Mouse (Mus musculus) heart, postnatal 10 days (tissue): ENCODE measurements at regions not wholly inside any gene's neighbourhood (a gene's known extent, or its start where the extent isn't known, plus 50 kb on each side); places are given as distances from the start of the nearest gene placed in this dataset.
A peak's percentile ranks its signal among the peaks of the same experiment; 100 is the strongest.

Experiments
- DNase-seq, 2 experiments: peaks; one replicate each; pipeline ENCODE4 v3.0.0; 2021
- intact Hi-C: fragments of 180-260 bp; cut with DNase I; formaldehyde crosslinking; loops from one replicate; pipeline ENCODE4 v1.15.1; 2025

DNA sequence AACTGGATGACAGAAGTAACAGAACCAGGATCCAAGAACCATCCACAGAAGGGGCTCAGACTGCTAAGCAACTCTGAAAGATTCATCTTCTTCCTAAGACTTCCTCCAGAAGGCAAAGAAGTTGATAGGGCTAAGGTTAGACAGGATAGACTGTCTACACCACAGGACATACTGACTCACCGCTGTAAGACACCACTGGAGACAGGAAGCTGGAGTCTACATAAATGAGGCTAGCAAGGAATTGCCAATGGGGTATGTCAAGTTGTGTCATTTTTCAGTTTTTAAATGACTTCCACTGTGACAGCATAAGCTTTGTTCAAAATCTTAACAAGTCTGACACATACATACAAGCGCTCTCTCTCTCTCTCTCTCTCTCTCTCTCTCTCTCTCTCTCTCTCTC, 645.4 kb upstream of the Gm10131 start:
- no peak for DNase-seq
- intact Hi-C loops, result no loop called here

DNA sequence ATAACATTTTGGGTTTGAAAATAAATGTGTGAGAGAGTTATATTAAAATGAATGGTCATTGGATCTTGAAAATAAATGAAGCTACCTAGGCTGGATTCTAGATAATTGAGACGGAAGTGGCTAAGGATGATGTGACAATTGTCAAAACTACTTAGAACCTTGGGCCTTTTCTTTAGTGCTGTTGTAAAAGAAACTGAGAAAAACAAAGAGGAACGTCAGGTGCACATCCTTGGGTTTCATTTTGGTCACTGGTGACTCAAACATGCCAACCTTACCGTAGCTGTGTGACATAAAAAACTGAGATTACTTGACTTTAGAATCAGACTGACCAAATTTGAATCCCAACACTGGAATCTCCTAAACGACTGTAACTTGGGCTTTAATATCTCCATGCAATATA, 644.6 kb upstream of the Gm10131 start:
- intact Hi-C loops, result no loop called here
- DNase-seq, result no peak

DNA sequence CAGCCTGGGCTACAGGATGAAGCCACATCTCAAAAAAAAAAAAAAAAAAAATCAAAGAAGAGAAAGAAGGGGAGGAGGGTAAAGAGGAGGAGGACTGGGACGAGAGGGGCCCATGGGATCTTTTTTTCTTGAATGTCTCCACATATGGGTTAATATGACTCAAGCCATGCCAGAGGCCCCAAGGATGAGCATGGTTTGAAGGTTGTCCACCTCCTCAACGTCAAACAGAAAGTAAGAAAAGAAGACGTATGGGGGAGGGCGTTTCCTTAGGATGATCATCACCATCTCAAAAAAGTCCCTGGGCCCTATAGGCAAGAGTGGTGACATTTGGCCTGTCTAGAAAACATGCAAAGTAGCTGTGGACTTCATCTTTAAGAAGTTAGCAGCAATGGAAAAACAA, 643.9 kb upstream of the Gm10131 start:
- intact Hi-C loops, result no loop called here
- DNase-seq, result no peak

DNA sequence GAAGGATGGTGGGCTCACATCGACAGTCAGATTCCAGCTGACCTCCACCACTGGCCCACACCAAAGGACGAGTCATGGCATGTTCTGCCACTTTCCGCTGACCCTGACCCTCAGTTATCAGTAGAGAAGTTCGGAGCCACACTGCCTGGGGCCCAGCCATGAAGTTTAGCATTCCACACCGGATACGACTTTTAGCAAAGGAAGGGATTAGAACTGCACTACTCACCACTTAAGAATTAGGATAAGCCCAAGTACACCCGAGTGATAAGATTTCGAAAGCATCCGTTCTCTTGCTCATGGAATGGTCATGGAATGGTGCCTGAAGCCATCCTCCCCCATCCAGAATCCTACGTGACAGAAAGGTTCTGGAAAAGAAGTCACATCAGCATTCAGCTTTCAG, 641.5 kb upstream of the Gm10131 start:
- peak; percentile 27 to 29 for DNase-seq
- intact Hi-C loops, result no loop called here

- intact Hi-C loops, result no loop called here
- no peak for DNase-seq
Measured at GRCm38 (mm10) chr8:34748521-34748920, 637.0 kb upstream of the Gm10131 start.

- intact Hi-C loops, result no loop called here
- DNase-seq, result no peak
Measured at GRCm38 (mm10) chr8:34745706-34746105, 634.2 kb upstream of the Gm10131 start.

DNA sequence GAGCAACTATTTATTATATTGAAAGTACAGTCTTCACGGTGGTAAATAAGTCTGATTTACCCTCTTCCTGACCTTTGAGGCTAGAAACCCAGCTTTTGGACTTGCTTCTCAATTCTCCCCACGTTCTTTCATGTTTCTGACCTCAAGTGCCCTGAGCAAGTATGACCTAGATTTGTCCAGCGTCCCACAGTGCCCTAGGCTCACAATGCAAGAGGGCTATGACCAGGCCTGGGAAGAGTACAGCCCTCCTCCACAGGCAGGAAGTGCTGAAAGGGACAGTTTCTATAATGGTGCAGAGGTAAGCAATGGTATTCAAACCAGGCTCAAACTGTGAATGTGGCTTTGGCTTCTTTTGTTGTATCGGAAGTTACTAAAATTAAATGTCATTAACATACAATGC, 633.1 kb upstream of the Gm10131 start:
- no peak for DNase-seq
- intact Hi-C loops, result no loop called here

GRCm38 (mm10) chr8:34744179-34744578, 632.6 kb upstream of the Gm10131 start:
- intact Hi-C loops, result no loop called here
- DNase-seq, result no peak

GRCm38 (mm10) chr8:34743137-34743536, 631.6 kb upstream of the Gm10131 start:
- DNase-seq, result no peak
- intact Hi-C loops, result no loop called here

GRCm38 (mm10) chr8:34740836-34741235, 629.3 kb upstream of the Gm10131 start:
- no peak for DNase-seq
- intact Hi-C loops, result no loop called here

DNA sequence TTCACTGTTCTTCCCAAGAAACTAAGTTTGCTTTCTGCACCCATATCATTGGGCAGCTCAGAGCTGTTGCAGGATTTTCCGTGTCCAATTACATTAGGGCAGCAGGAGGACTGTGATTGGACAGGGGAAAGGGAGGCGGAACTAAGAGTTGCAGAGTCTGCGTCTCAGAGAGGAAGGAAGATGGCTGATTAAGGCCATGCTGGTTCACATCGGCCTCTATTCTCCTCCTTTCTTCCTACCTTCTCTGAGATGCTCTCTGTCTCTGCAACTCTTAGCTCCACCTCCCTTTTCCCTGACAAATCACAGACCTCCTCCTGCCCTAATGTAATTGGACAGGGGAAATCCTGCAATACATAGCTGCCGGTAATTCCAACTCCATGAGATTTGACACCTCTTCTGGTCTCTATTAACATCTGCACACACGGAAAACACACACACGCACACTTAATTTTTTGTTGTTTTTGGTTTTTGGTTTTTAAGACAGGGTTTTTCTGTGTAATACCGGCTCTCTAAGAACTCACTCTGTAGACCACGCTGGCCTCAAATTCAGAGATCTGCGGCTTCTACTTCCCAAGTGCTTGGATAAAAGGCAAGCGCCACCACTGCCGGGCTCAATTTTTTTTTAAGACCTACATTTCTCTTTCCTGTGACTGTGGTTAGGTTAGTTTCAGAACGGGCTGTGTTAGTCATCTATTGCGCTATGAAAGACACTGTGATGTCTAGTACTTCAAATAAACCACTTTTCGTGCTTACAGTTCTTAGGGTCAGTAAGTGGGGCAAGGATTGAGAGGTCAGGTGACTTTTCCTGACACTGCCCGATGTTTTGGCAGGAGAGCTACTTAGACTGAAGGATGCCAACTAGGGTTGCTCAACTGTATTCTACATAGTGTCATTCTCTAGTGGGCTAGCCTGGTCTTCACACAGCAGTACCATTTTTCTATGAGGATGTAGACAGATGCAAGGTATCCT, 628.6 kb upstream of the Gm10131 start:
- no peak for DNase-seq
- intact Hi-C loops, result no loop called here

DNA sequence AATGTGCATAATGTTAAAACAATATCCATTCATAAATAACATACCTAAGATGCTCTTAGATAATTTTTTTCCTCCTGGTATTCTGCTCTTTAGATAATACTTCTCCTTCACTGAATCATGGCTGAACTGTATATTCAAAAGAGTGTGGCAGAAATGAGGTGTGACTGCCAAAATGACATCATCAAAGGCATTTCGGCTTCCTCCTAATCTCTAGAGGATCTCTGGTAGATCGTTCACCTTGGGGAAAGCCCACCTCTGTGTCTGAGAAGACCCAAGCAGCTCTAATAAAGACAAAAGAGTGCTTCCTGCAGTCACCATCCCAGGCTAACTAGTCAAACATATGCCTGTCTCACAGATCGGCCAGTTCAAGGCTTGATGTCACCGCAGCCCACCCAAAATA, 624.7 kb upstream of the Gm10131 start:
- DNase-seq, result no peak
- intact Hi-C loops, result no loop called here

GRCm38 (mm10) chr8:34735006-34735405, 623.5 kb upstream of the Gm10131 start:
- intact Hi-C loops, result no loop called here
- no peak for DNase-seq

- no peak for DNase-seq
- intact Hi-C loops, result no loop called here
Measured at GRCm38 (mm10) chr8:34732808-34733207, 621.3 kb upstream of the Gm10131 start.

GRCm38 (mm10) chr8:34732362-34732761, 620.8 kb upstream of the Gm10131 start:
- DNase-seq, result no peak
- intact Hi-C loops, result no loop called here

DNA sequence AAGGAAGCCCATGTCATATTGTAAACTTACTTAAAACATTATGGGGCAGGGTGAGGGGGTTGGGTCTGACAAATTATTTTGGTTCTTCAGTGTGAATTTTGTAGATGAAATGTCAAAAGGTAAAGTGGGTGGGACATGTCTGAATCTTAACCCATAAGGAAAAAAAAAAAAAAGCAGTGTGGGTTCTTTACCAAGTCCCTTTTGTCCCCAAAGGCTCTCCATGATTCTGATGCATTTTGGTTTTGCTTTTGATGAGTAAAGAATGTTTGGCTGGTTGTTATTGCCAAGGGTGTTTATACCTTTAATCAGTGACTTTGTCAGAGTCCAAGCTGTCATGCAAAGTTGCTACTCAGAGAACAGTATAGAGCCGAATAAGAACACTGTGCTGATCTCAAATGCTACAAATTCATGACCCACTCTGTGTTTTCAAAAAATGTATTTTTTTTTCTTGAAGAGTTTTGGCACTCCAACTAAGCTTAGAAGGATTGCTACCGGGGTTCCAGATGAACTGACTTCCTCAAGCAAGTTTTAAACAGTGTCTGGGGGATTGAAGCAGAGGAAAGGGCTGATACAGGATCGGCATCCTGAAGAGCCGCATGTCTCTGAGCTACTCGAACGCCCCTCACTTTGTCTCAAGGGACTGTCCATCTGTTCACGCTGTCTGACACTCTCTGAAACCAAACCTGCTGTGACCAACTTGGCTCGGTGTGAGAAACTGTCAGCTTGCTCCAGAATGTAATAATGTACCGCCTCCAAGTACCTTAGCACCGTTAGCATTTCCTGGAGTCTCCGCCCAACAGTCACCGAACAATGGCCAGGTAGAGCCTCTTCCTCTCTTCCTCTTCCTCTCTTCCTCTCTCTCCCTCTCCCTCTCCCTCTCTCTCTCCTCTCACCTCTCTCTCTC, 619.8 kb upstream of the Gm10131 start:
- no peak for DNase-seq

DNA sequence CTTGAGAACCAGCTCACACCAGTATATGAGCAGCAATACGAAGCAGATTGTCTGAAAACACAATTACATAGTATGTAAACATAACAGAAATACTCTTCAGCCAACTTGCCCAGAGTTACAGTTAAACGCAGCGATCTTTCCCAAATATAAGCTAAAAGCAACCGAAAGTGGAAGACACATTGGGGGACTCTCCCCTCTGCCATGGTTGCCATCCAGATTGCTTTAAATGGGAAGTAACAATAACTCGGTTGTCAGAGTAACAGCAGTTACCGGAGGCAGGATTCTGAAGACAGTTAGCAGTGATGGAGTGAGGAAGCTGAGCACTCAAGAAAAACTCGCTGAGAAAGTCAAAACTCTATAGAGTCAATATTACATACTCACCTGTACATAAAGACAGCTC, 618.0 kb upstream of the Gm10131 start:
- intact Hi-C loops, result no loop called here
- no peak for DNase-seq

More for the DNA sequence above, 619.8 kb upstream of the Gm10131 start:
- intact Hi-C loops, result no loop called here

- no peak for DNase-seq
- intact Hi-C loops, result no loop called here
Measured at GRCm38 (mm10) chr8:34727699-34728098, 616.2 kb upstream of the Gm10131 start.

GRCm38 (mm10) chr8:34726145-34726767, 614.7 kb upstream of the Gm10131 start:
- intact Hi-C loops, result no loop called here

DNA sequence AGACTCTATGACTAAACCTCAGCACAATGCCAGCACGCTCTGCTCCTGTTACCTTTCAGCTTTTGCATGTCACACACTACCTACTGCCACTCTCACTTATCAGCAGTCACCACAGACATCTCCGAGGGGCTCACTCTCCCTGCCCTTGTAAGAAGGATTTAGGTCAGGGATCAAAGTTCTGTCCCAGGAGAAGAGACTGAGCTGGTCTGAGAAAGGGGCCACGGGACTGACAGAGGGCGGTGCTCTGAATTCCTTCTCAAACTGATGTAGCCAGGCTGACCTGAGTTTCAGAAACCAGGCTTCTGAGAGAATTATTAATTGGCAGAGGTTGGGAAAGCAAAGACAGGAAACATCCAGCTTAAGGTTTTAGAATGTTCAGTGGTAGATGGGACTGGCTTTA, 614.0 kb upstream of the Gm10131 start:
- DNase-seq, result no peak
- intact Hi-C loops, result no loop called here

More at GRCm38 (mm10) chr8:34726145-34726767, 614.7 kb upstream of the Gm10131 start:
- no peak for DNase-seq
